Mouse (Mus musculus) thymus, adult 2 months (tissue): Measurements from ENCODE around the gene Lrrc28.

Experiments
- CTCF ChIP-seq: fragments of 200-500 bp; IDR thresholded peaks from 2 replicates; pipeline ENCODE4 v1.5.1; 2012; ENCODE audit warnings: mild to moderate bottlenecking, control low read depth, low read length, moderate library complexity, borderline replicate concordance; ENCODE audit not compliant: control insufficient read depth, poor library complexity, insufficient read depth; ENCODE audit errors: extremely low read depth
- POLR2A ChIP-seq: fragments of 200-500 bp; IDR thresholded peaks from 2 replicates; pipeline ENCODE4 v1.6.1; 2012; ENCODE audit warnings: mild to moderate bottlenecking, low read length, control low read depth, moderate library complexity; ENCODE audit not compliant: control insufficient read depth, poor library complexity, insufficient read depth; ENCODE audit errors: extremely low read depth

- TF ChIP-seq CTCF, result no peak
- TF ChIP-seq POLR2A, result no peak
Observed at GRCm38 (mm10) chr7:67528821-67529221, 116.2 kb downstream of the Lrrc28 start.
